Mouse (Mus musculus): ENCODE results near the gene Lcn5.

DNA sequence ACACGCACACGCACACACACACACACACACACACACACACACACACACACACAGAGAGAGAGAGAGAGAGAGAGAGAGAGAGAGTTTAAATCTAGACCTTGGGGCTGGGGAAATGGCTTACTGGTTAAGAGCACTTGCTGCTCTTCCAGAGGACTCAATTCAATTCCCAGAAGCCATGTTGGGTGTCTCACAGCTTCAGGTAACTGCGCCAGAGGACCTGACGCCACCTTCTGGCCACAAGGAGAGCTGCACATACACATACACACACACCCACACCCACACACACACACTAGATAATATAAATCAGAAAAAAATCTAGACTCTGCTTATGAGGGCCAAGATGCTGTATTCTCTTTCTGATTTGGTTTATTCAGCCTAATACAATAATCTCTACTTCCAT is 29.2 kb downstream of the Lcn5 start:
- TF ChIP-seq POLR2A (IDR thresholded peaks at IDR 0.05; ENCODE audit: borderline replicate concordance, extremely low read depth, low read depth, low read length), result no peak
- TF ChIP-seq CTCF (IDR thresholded peaks at IDR 0.05; ENCODE audit: insufficient read depth, low read length), result no peak

All from lung, adult 2 months (tissue).